Mouse (Mus musculus) hindbrain, embryonic 11.5 days (tissue): ENCODE results near the gene Pde10a. TPM values are rescaled to one million over a fixed set of nuclear protein-coding genes. Genes with fewer than 3 reads are reported as not detected.
"Not testable (repeated sequence)": the region's sequence is repeated elsewhere in the genome, so short reads cannot be mapped to it uniquely, and the experiment has no call there.

ENCODE experiments used
- ATAC-seq: fragments of 200-750 bp; cut with Nextera tagmentation; 2 replicates; pipeline ENCODE4 v1.8.0; 2017; ENCODE audit warnings: mild to moderate bottlenecking, moderate TSS enrichment, moderate library complexity; ENCODE audit not compliant: low FRiP score
- DNase-seq: peaks from one replicate; pipeline ENCODE4 v3.0.0-alpha.2; 2015; ENCODE audit warnings: low spot score
- H3K27ac ChIP-seq: fragments of 300-500 bp; sonication (generic); 2 replicates; pipeline ENCODE4 v1.5.1; 2014; ENCODE audit warnings: mild to moderate bottlenecking, low read depth, low read length
- H3K27me3 ChIP-seq: fragments of 300-500 bp; sonication (generic); 2 replicates; pipeline ENCODE4 v1.6.1; 2014; ENCODE audit warnings: mild to moderate bottlenecking, low read length, moderate library complexity, mixed read lengths; ENCODE audit not compliant: control insufficient read depth, insufficient read depth
- H3K36me3 ChIP-seq: fragments of 300-500 bp; sonication (generic); 2 replicates; pipeline ENCODE4 v1.6.1; 2014; ENCODE audit warnings: mild to moderate bottlenecking, low read length, moderate library complexity, mixed read lengths; ENCODE audit not compliant: control insufficient read depth, insufficient read depth
- H3K4me1 ChIP-seq: fragments of 300-500 bp; sonication (generic); replicated peaks from 2 replicates; pipeline ENCODE4 v1.6.1; 2014; ENCODE audit warnings: low read length, mixed read lengths; ENCODE audit not compliant: control insufficient read depth, insufficient read depth
- H3K4me2 ChIP-seq: fragments of 300-500 bp; sonication (generic); replicated peaks from 2 replicates; pipeline ENCODE4 v1.6.1; 2014; ENCODE audit warnings: mild to moderate bottlenecking, low read depth, low read length
- H3K4me3 ChIP-seq: fragments of 300-500 bp; sonication (generic); 2 replicates; pipeline ENCODE4 v1.5.1; 2014; ENCODE audit warnings: low read depth, low read length
- H3K9ac ChIP-seq: fragments of 300-500 bp; sonication (generic); 2 replicates; pipeline ENCODE4 v1.6.1; 2014; ENCODE audit warnings: low read depth, low read length
- H3K9me3 ChIP-seq: fragments of 300-500 bp; sonication (generic); 2 replicates; pipeline ENCODE4 v1.6.1; 2016; ENCODE audit warnings: low read length; ENCODE audit not compliant: control insufficient read depth
- WGBS: fragments of 180-500 bp; shearing (Covaris S2); extraction: QIAGEN DNeasy Blood & Tissue Kit; methylation state at CpG from one replicate; pipeline ENCODE4 v1.1.7; 2014; 5-methylcytosine and 5-hydroxymethylcytosine counted together
- polyA plus RNA-seq: library from polyadenylated mRNA; unstranded; fragments of >200 nt; fragmentation: Nextera tagmentation; extraction: Ambion mirVana; gene quantifications from 2 replicates; pipeline ENCODE4 v1.2.1, GENCODE M21; 2014

Pde10a gene
- polyA plus RNA-seq, 1 experiment from 2014 or later, result 7.6 TPM

DNA sequence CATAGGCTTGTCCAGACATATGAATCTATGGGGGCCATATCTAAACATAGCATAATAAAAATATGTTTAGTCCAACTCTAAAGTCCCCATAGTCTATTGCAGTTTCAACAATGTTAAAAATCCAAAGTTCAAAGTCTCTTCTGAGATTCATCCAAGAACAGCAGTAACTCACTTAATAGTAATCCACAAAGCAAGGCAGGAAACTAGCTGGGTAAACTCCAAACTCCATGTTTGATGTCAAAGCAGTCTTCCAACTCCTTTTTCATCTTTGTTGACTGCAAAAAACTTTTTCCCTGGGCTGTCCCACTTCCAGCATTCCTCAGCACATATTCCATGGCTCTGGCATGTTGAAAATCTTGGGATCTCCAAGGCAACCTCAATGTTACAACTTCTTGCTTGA is 182.8 kb downstream of the Pde10a start:
- Histone ChIP-seq H3K4me2 (no peak overlapping the region), H3K4me3 (no peak overlapping the region), H3K36me3 (no peaks in the 10 kb centered on the region), H3K9me3 (no peaks in the 10 kb centered on the region), H3K27me3 (no peaks in the 10 kb centered on the region), H3K9ac (no peak overlapping the region), H3K4me1 (no peaks in the 10 kb centered on the region), H3K27ac (no peak overlapping the region)
- no peak for DNase-seq
- no peak for ATAC-seq

GRCm38 (mm10) chr17:8712734-8713133 is 187.6 kb downstream of the Pde10a start:
- H3K36me3 ChIP-seq, H3K4me2 ChIP-seq, H3K27me3 ChIP-seq, ATAC-seq, H3K9me3 ChIP-seq, H3K27ac ChIP-seq, H3K4me3 ChIP-seq, H3K9ac ChIP-seq, H3K4me1 ChIP-seq, DNase-seq: not testable (repeated sequence)
- 90% methylated on average over 2 of the region's 2 CpGs for WGBS

DNA sequence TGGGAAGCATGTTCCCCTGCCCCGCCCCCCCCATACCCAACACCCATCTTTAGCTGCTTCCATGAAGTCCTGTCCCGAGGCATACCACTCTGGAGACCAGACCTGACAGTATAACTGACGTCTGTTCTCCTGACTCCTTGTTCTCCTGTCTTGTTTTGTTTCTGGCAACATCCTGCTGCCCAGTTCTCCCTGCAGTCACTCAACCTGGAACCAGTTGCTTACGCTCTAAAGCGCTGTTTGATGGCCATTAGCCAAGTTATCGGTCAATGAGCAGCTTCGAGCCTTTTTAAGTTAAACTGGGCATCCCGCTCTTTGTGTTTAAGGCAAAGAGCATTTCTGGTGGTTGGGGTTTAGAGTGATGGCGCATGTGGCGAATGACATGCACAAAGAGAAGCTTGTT is 195.8 kb downstream of the Pde10a start:
- no peak overlapping the region for H3K27ac ChIP-seq
- no peak overlapping the region for H3K4me3 ChIP-seq
- no peaks in the 10 kb centered on the region for H3K27me3 ChIP-seq
- DNase-seq, result no peak
- H3K4me1 ChIP-seq, result no peaks in the 10 kb centered on the region; the same call in 1 of the 2 replicates
- no peaks in the 10 kb centered on the region for H3K9me3 ChIP-seq
- H3K36me3 ChIP-seq, result no peaks in the 10 kb centered on the region
- ATAC-seq, result no peak
- no peak overlapping the region for H3K9ac ChIP-seq
- 84% methylated on average over 10 of the region's 10 CpGs for WGBS
- no peak overlapping the region for H3K4me2 ChIP-seq

DNA sequence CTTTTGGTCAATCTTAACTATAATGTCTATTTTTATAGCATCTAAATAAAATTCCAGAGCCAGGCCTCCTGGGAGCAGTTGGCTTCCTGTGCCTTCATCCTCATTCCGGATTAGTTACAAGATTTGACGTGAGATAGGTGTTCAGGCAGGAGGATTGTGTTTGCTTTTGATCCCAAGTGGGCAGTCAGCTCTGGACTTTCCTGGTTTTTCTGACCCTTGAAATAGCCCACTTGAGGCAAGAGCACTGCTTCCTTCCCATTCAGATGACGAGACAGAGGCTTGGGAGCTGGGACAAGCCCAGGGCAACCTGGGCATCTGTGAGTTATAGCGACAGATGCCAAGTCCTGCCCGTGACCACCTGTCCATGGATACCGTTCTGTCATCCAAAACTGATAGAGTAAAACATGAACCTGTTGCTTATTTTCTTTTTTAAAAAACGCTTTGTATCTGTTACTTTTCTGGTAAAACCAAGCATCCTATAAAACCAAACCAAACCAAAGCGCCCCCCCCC is 199.3 kb downstream of the Pde10a start:
- ATAC-seq, result no peak
- no peaks in the 10 kb centered on the region for H3K9me3 ChIP-seq
- no peak for DNase-seq
- H3K27me3 ChIP-seq, result no peaks in the 10 kb centered on the region
- H3K36me3 ChIP-seq, result no peaks in the 10 kb centered on the region
- H3K9ac ChIP-seq, result no peak overlapping the region
- H3K27ac ChIP-seq, result no peak overlapping the region
- H3K4me1 ChIP-seq, result no peaks in the 10 kb centered on the region; the same call in 1 of the 2 replicates
- 86% methylated on average over 8 of the region's 8 CpGs for WGBS
- no peak overlapping the region for H3K4me3 ChIP-seq
- no peak overlapping the region for H3K4me2 ChIP-seq

GRCm38 (mm10) chr17:8728646-8729045 is 203.5 kb downstream of the Pde10a start:
- no peaks in the 10 kb centered on the region for H3K9me3 ChIP-seq
- H3K4me2 ChIP-seq, result no peak overlapping the region
- no peak for DNase-seq
- no peak overlapping the region for H3K9ac ChIP-seq
- no peaks in the 10 kb centered on the region for H3K36me3 ChIP-seq
- no peak overlapping the region for H3K27ac ChIP-seq
- H3K4me3 ChIP-seq, result no peak overlapping the region
- no peaks in the 10 kb centered on the region for H3K4me1 ChIP-seq
- WGBS, result 48% methylated on average over 7 of the region's 7 CpGs
- no peak for ATAC-seq
- H3K27me3 ChIP-seq, result no peaks in the 10 kb centered on the region

- 77% methylated on average over 7 of the region's 7 CpGs for WGBS
- no peaks in the 10 kb centered on the region for H3K4me1 ChIP-seq
- no peak overlapping the region for H3K9ac ChIP-seq
- H3K4me3 ChIP-seq, result no peak overlapping the region
- no peaks in the 10 kb centered on the region for H3K36me3 ChIP-seq
- H3K4me2 ChIP-seq, result no peak overlapping the region
- ATAC-seq (no peak), DNase-seq (no peak)
- no peaks in the 10 kb centered on the region for H3K27me3 ChIP-seq
- H3K27ac ChIP-seq, result no peak overlapping the region
- no peaks in the 10 kb centered on the region for H3K9me3 ChIP-seq
These were observed 204.6 kb downstream of the Pde10a start for GRCm38 (mm10) chr17:8729808-8730207.

- Histone ChIP-seq H3K4me3 (no peak overlapping the region), H3K27ac (no peak overlapping the region), H3K27me3 (no peaks in the 10 kb centered on the region), H3K36me3 (no peaks in the 10 kb centered on the region), H3K9ac (no peak overlapping the region), H3K9me3 (no peaks in the 10 kb centered on the region), H3K4me1 (no peaks in the 10 kb centered on the region), H3K4me2 (no peak overlapping the region)
- 61% methylated on average over 6 of the region's 6 CpGs for WGBS
- no peak for ATAC-seq
- no peak for DNase-seq
These were observed 205.9 kb downstream of the Pde10a start for GRCm38 (mm10) chr17:8731073-8731472.

DNA sequence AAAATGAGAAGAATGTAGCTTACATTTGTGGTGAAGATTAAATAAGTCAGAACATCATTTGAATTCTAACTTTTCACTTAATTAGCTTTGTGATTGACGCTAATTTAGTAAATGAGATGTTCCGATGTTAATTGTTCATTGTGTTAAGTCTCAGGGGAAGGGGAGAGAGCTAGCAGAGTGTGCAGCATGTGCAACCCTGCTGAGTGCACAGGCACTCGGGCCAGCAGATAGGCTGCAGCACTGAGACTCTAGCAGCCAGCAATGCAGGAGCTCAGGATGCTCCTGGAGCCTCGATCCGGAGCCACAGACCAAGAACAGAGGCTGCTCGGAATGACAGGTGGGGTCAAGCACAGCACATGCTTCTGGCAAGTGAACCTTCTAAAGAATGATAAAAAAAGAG is 211.1 kb downstream of the Pde10a start:
- DNase-seq (no peak), ATAC-seq (no peak)
- WGBS, result 76% methylated on average over 6 of the region's 6 CpGs

GRCm38 (mm10) chr17:8742772-8743171 is 217.6 kb downstream of the Pde10a start:
- no peaks in the 10 kb centered on the region for H3K27me3 ChIP-seq
- H3K4me2 ChIP-seq, result no peak overlapping the region
- no peak overlapping the region for H3K9ac ChIP-seq
- H3K9me3 ChIP-seq, result no peaks in the 10 kb centered on the region
- no peak for ATAC-seq
- no peak for DNase-seq
- H3K27ac ChIP-seq, result no peak overlapping the region
- H3K36me3 ChIP-seq, result no peaks in the 10 kb centered on the region
- 93% methylated on average over 3 of the region's 3 CpGs for WGBS
- H3K4me1 ChIP-seq, result no peaks in the 10 kb centered on the region
- no peak overlapping the region for H3K4me3 ChIP-seq

More for the DNA sequence above, 211.1 kb downstream of the Pde10a start:
- Histone ChIP-seq H3K27ac (no peak overlapping the region), H3K9me3 (no peaks in the 10 kb centered on the region), H3K36me3 (no peaks in the 10 kb centered on the region), H3K4me3 (no peak overlapping the region), H3K4me1 (no peaks in the 10 kb centered on the region), H3K27me3 (no peaks in the 10 kb centered on the region), H3K9ac (no peak overlapping the region), H3K4me2 (no peak overlapping the region)
